Mouse (Mus musculus) hindbrain, embryonic 12.5 days (tissue): ENCODE measurements around the gene C87436. TPM values are rescaled to one million over a fixed set of nuclear protein-coding genes. Genes with fewer than 3 reads are reported as not detected.
"Not testable (repeated sequence)": the region's sequence is repeated elsewhere in the genome, so short reads cannot be mapped to it uniquely, and the experiment has no call there.

ENCODE experiments used
- ATAC-seq: fragments of 200-750 bp; cut with Nextera tagmentation; 2 replicates; pipeline ENCODE4 v1.8.0; 2017; ENCODE audit warnings: moderate TSS enrichment; ENCODE audit not compliant: low FRiP score
- H3K27ac ChIP-seq: fragments of 300-500 bp; sonication (generic); 2 replicates; pipeline ENCODE4 v1.5.1; 2016; ENCODE audit warnings: mild to moderate bottlenecking
- H3K27me3 ChIP-seq: fragments of 300-500 bp; sonication (generic); 2 replicates; pipeline ENCODE4 v1.6.1; 2016; ENCODE audit warnings: mild to moderate bottlenecking
- H3K36me3 ChIP-seq: fragments of 300-500 bp; sonication (generic); 2 replicates; pipeline ENCODE4 v1.6.1; 2016; ENCODE audit warnings: mild to moderate bottlenecking
- H3K4me1 ChIP-seq: fragments of 300-500 bp; sonication (generic); 2 replicates; pipeline ENCODE4 v1.6.1; 2016
- H3K4me2 ChIP-seq: fragments of 300-500 bp; sonication (generic); replicated peaks from 2 replicates; pipeline ENCODE4 v1.6.1; 2016; ENCODE audit warnings: mild to moderate bottlenecking
- H3K4me3 ChIP-seq: fragments of 300-500 bp; sonication (generic); 2 replicates; pipeline ENCODE4 v1.5.1; 2016; ENCODE audit warnings: mild to moderate bottlenecking
- H3K9ac ChIP-seq: fragments of 300-500 bp; sonication (generic); 2 replicates; pipeline ENCODE4 v1.6.1; 2016; ENCODE audit warnings: mild to moderate bottlenecking, moderate library complexity
- H3K9me3 ChIP-seq: fragments of 300-500 bp; sonication (generic); replicated peaks from 2 replicates; pipeline ENCODE4 v1.6.1; 2016; ENCODE audit warnings: mild to moderate bottlenecking
- WGBS: fragments of 180-500 bp; shearing (Covaris S2); methylation state at CpG from one replicate; pipeline ENCODE4 v1.1.7; 2016; 5-methylcytosine and 5-hydroxymethylcytosine counted together
- polyA plus RNA-seq: library from polyadenylated mRNA; unstranded; fragments of >200 nt; fragmentation: Nextera tagmentation; extraction: Ambion mirVana; gene quantifications from 2 replicates; pipeline ENCODE4 v1.2.1, GENCODE M21; 2016

The C87436 gene
- polyA plus RNA-seq, 1 experiment from 2014 or later = 29.7 TPM

- not testable (repeated sequence) for H3K27ac ChIP-seq, H3K9ac ChIP-seq, ATAC-seq, H3K4me3 ChIP-seq, H3K27me3 ChIP-seq, H3K9me3 ChIP-seq, H3K4me2 ChIP-seq, H3K36me3 ChIP-seq
- H3K4me1 ChIP-seq = peaks cover 21% of the 10 kb centered on the region
- 90% methylated on average over 8 of the region's 8 CpGs for WGBS
These were observed 52.2 kb downstream of the C87436 start for GRCm38 (mm10) chr6:86490413-86490812.

GRCm38 (mm10) chr6:86493469-86494263 is 55.5 kb downstream of the C87436 start:
- peaks cover 12% of the 10 kb centered on the region for H3K4me1 ChIP-seq
- no peaks in the 10 kb centered on the region for H3K27me3 ChIP-seq
- H3K4me2 ChIP-seq = no peak overlapping the region
- H3K36me3 ChIP-seq = no peaks in the 10 kb centered on the region
- no peak for ATAC-seq
- H3K9ac ChIP-seq = no peak overlapping the region
- no peak overlapping the region for H3K4me3 ChIP-seq
- no peaks in the 10 kb centered on the region for H3K9me3 ChIP-seq
- no peak overlapping the region for H3K27ac ChIP-seq
- 78% methylated on average over 13 of the region's 13 CpGs for WGBS

DNA sequence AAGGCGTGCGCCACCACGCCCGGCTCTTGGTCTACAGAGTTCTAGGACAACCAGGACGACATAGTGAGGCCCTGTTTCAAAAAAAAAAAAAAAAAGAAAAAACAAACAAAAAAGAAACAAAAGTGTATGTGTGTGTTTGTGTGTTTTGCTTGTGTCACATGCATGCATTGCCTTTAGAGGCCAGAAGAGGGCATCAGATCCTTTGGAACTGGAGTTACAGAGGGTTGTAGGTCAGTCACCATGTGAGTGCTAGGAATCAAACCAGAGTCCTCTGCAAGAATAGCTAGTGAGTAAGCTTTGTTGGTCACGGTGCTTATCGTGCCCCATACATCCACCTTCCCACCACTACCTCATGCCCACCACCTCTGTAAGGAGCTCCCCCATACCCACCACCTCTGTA is 56.6 kb downstream of the C87436 start:
- WGBS = 88% methylated on average over 7 of the region's 7 CpGs
- ATAC-seq = no peak
- Histone ChIP-seq H3K9me3 (no peaks in the 10 kb centered on the region), H3K36me3 (no peaks in the 10 kb centered on the region), H3K4me1 (peaks cover 12% of the 10 kb centered on the region), H3K9ac (no peak overlapping the region), H3K27me3 (no peaks in the 10 kb centered on the region), H3K4me3 (no peak overlapping the region), H3K4me2 (no peak overlapping the region), H3K27ac (no peak overlapping the region)

GRCm38 (mm10) chr6:86495661-86496060 is 57.5 kb downstream of the C87436 start:
- no peaks in the 10 kb centered on the region for H3K9me3 ChIP-seq
- H3K4me1 ChIP-seq = peaks cover 12% of the 10 kb centered on the region
- no peak overlapping the region for H3K4me2 ChIP-seq
- 54% methylated on average over 3 of the region's 3 CpGs for WGBS
- no peak for ATAC-seq
- no peaks in the 10 kb centered on the region for H3K27me3 ChIP-seq
- no peaks in the 10 kb centered on the region for H3K36me3 ChIP-seq
- no peak overlapping the region for H3K4me3 ChIP-seq
- H3K27ac ChIP-seq = no peak overlapping the region
- no peak overlapping the region for H3K9ac ChIP-seq

DNA sequence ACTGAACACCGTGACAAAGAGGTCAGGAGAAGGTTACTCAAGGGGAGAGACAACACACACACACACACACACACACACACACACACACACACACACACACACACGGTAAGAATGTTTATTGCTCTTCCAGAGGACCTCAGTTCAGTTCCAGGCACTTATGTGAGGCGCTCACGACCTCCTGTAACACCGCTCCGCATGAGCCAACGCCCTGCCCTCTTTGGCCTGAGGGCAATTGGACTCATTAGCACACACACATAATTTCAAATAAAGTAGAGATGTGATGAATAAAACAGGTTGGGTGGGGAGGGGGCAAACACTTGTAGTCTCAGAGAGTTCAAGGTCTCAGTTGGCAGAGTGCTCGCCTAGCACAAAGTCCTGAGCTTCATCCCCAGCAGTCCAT is 58.0 kb downstream of the C87436 start:
- Histone ChIP-seq H3K9ac (no peak overlapping the region), H3K27ac (no peak overlapping the region), H3K27me3 (no peaks in the 10 kb centered on the region), H3K4me2 (no peak overlapping the region), H3K36me3 (no peaks in the 10 kb centered on the region), H3K4me3 (no peak overlapping the region), H3K4me1 (peaks cover 12% of the 10 kb centered on the region), H3K9me3 (no peaks in the 10 kb centered on the region)
- no peak for ATAC-seq
- WGBS = 78% methylated on average over 8 of the region's 8 CpGs

GRCm38 (mm10) chr6:86496585-86496984 is 58.4 kb downstream of the C87436 start:
- Histone ChIP-seq H3K4me3 (no peak overlapping the region), H3K4me2 (no peak overlapping the region)

DNA sequence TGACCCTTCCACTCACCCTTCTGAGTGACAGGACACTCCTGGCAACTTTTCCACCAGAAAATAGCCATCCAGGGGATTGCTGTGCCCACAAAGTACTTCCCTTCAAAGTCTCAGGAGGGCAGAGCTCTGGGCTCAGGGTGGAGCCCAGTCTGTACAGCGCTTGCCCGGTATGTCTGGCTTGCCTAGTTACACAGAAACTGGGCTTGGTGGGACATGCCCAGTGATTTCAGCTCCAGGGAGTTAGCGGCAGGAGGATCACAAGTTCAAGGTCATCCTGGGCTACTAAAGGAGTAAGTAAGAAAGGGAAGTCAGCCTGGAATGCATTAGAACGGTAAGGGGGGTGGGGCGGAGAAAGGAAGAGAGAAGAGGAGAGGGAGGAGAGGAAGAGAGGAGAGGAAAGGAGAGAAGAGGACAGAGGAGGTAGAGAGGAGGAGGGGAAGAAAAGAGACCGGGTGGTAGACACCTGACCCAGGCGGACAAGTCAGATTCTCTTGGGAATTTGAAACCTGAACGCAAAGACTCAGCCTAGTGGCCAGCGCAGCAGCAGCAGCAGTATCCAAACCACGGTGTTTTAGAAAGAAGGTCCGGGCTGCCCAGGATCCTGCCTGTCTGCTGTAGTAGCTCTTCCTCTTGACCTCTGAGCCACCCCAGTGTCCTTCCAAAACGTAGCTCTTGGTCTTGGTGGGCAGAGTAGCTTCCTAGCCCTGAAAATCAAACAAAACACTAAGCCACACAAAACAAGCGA is 59.1 kb downstream of the C87436 start:
- H3K4me2 ChIP-seq = peak overlapping the region; percentile 24
- H3K27ac ChIP-seq = peak overlapping the region; percentile 40; the same call in 1 of the 2 replicates
- H3K9me3 ChIP-seq = no peaks in the 10 kb centered on the region
- 23% methylated on average over 13 of the region's 13 CpGs for WGBS
- no peaks in the 10 kb centered on the region for H3K27me3 ChIP-seq
- no peaks in the 10 kb centered on the region for H3K36me3 ChIP-seq
- peaks cover 12% of the 10 kb centered on the region for H3K4me1 ChIP-seq
- no peak for ATAC-seq
- peak overlapping the region; percentile 11; the same call in 1 of the 2 replicates for H3K4me3 ChIP-seq
- H3K9ac ChIP-seq = peak overlapping the region; percentile 32; the same call in 1 of the 2 replicates

More at GRCm38 (mm10) chr6:86496585-86496984, 58.4 kb downstream of the C87436 start:
- no peaks in the 10 kb centered on the region for H3K27me3 ChIP-seq
- WGBS = 73% methylated on average over 5 of the region's 5 CpGs
- H3K9ac ChIP-seq = no peak overlapping the region
- H3K27ac ChIP-seq = 0 out of 2 replicates have a peak overlapping the region, but pooled peaks have one; percentile 40
- H3K9me3 ChIP-seq = no peaks in the 10 kb centered on the region
- H3K4me1 ChIP-seq = peaks cover 12% of the 10 kb centered on the region
- no peak for ATAC-seq
- H3K36me3 ChIP-seq = no peaks in the 10 kb centered on the region

DNA sequence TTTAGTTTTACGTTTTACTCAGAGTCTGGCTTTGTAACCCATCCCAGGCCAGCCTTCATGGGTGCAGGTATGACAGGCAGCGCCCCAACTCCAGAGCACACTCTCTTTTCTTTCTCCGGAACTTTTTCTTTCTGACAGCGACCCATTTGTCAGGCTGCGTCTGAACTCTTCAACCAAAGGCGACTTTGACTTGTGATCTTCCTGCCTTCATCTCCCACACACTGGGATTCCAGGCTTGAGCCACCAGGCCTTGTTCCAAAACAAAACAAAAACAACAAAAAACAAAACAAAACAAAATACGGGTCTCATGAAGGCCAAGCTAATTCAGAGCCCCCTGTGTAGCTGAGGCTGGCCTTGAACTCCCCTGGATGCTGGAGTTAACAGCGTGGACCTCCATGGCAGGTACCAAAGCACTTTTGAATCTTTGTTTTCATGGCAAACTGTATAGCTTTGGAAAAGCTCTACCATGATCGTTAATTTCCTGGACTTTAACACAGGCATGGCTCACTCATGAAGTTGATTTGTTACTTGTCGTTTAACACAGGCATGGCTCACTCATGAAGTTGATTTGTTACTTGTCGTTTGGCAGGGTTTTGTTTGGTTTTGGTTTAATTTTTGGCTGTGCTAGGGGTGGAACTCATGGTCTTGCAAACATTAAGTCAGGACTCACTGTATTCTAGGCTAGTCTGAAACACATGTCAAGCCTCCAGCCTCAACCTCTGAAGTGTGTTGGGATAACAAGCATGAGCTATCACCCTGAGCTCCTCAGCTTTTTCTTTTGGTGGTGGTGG is 60.0 kb downstream of the C87436 start:
- no peak overlapping the region for H3K9ac ChIP-seq
- ATAC-seq = no peak
- H3K4me1 ChIP-seq = peaks cover 12% of the 10 kb centered on the region
- no peak overlapping the region for H3K4me3 ChIP-seq
- H3K4me2 ChIP-seq = peak overlapping the region; percentile 24; the same call in 1 of the 2 replicates
- H3K9me3 ChIP-seq = no peaks in the 10 kb centered on the region
- WGBS = 72% methylated on average over 11 of the region's 11 CpGs
- no peak overlapping the region; the same call in 1 of the 2 replicates for H3K27ac ChIP-seq
- no peaks in the 10 kb centered on the region for H3K36me3 ChIP-seq
- H3K27me3 ChIP-seq = no peaks in the 10 kb centered on the region

GRCm38 (mm10) chr6:86499571-86500109 is 61.5 kb downstream of the C87436 start:
- Histone ChIP-seq H3K36me3 (no peaks in the 10 kb centered on the region), H3K4me2 (no peak overlapping the region), H3K4me3 (no peak overlapping the region), H3K9ac (no peak overlapping the region), H3K9me3 (no peaks in the 10 kb centered on the region), H3K4me1 (peaks cover 10% of the 10 kb centered on the region), H3K27me3 (no peaks in the 10 kb centered on the region), H3K27ac (no peak overlapping the region)
- 72% methylated on average over 5 of the region's 5 CpGs for WGBS
- no peak for ATAC-seq

DNA sequence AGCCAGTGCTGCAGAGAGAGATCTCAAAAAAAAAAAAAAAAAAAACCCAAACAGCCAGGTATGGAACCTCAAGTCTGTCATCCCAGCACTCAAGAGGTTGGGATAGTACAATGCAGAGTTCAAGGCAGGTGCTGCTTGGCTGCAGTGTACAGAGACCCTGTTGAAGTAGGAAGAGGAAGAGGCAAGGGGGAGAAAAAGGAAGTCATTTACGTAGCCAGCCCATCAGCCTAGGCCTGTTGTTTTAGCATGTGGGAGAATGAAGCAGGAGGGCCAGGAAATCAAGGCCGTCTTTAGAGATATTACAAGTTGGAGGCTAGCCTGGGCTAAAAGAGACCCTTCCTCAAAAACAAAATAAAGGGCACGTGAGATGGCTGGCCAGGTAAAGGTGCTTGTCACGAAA is 65.3 kb downstream of the C87436 start:
- Histone ChIP-seq H3K4me3 (no peak overlapping the region), H3K27ac (no peak overlapping the region), H3K4me2 (no peak overlapping the region), H3K9ac (no peak overlapping the region), H3K36me3 (no peaks in the 10 kb centered on the region), H3K9me3 (no peaks in the 10 kb centered on the region), H3K4me1 (no peaks in the 10 kb centered on the region), H3K27me3 (no peaks in the 10 kb centered on the region)
- 88% methylated on average over 4 of the region's 4 CpGs for WGBS
- no peak for ATAC-seq

- Histone ChIP-seq H3K4me1 (no peaks in the 10 kb centered on the region), H3K9me3 (no peaks in the 10 kb centered on the region), H3K4me3 (no peak overlapping the region), H3K36me3 (no peaks in the 10 kb centered on the region), H3K27me3 (no peaks in the 10 kb centered on the region), H3K9ac (no peak overlapping the region), H3K27ac (no peak overlapping the region), H3K4me2 (no peak overlapping the region)
- no peak for ATAC-seq
- WGBS = 73% methylated on average over 7 of the region's 7 CpGs
These were observed 67.5 kb downstream of the C87436 start for GRCm38 (mm10) chr6:86505671-86506070.

GRCm38 (mm10) chr6:86506309-86506708 is 68.1 kb downstream of the C87436 start:
- 76% methylated on average over 3 of the region's 3 CpGs for WGBS
- no peak for ATAC-seq
- Histone ChIP-seq H3K27me3 (no peaks in the 10 kb centered on the region), H3K9ac (no peak overlapping the region), H3K9me3 (no peaks in the 10 kb centered on the region), H3K36me3 (no peaks in the 10 kb centered on the region), H3K4me3 (no peak overlapping the region), H3K4me2 (no peak overlapping the region), H3K4me1 (no peaks in the 10 kb centered on the region), H3K27ac (no peak overlapping the region)
